Mouse (Mus musculus): Measurements from ENCODE around the gene Arid1b. TPM values are rescaled to one million over a fixed set of nuclear protein-coding genes. Genes with fewer than 3 reads are reported as not detected.

Gene Arid1b
- polyA plus RNA-seq, 1 experiment from 2014 or later = 12.5 TPM

- Histone ChIP-seq H3K4me1 (peaks cover 41% of the 10 kb centered on the region), H3K4me2 (replicated peaks) (no peak overlapping the region), H3K9me3 (no peaks in the 10 kb centered on the region), H3K36me3 (peaks cover 6% of the 10 kb centered on the region; the same call in 1 of the 2 replicates), H3K27me3 (no peaks in the 10 kb centered on the region), H3K27ac (no peak overlapping the region), H3K4me3 (no peak overlapping the region), H3K9ac (no peak overlapping the region)
- 79% methylated on average over 4 of the region's 4 CpGs for WGBS
- ATAC-seq (ENCODE audit: low FRiP score, low read depth) = no peak
These were observed 102.9 kb downstream of the Arid1b start for GRCm38 (mm10) chr17:5097046-5097445.

- no peak overlapping the region for H3K4me2 ChIP-seq (replicated peaks)
- ATAC-seq (ENCODE audit: low FRiP score, low read depth) = no peak
- H3K27ac ChIP-seq = no peak overlapping the region
- no peaks in the 10 kb centered on the region for H3K27me3 ChIP-seq
- WGBS = 59% methylated on average over 21 of the region's 21 CpGs
- H3K9me3 ChIP-seq = no peaks in the 10 kb centered on the region
- H3K4me3 ChIP-seq = no peak overlapping the region
- H3K36me3 ChIP-seq = peaks cover 4% of the 10 kb centered on the region; the same call in 1 of the 2 replicates
- H3K4me1 ChIP-seq = peaks cover 42% of the 10 kb centered on the region
- no peak overlapping the region for H3K9ac ChIP-seq
These were observed 103.7 kb downstream of the Arid1b start for GRCm38 (mm10) chr17:5097545-5098475.

GRCm38 (mm10) chr17:5098727-5099126 lies 104.6 kb downstream of the Arid1b start:
- WGBS = 62% methylated on average over 7 of the region's 7 CpGs
- no peaks in the 10 kb centered on the region for H3K27me3 ChIP-seq
- no peak overlapping the region for H3K4me3 ChIP-seq
- peaks cover 42% of the 10 kb centered on the region for H3K4me1 ChIP-seq
- H3K9ac ChIP-seq = no peak overlapping the region
- no peaks in the 10 kb centered on the region for H3K9me3 ChIP-seq
- peaks cover 4% of the 10 kb centered on the region; the same call in 1 of the 2 replicates for H3K36me3 ChIP-seq
- ATAC-seq (ENCODE audit: low FRiP score, low read depth) = no peak
- no peak overlapping the region for H3K27ac ChIP-seq
- H3K4me2 ChIP-seq (replicated peaks) = no peak overlapping the region

- Histone ChIP-seq H3K27ac (no peak overlapping the region), H3K27me3 (no peaks in the 10 kb centered on the region), H3K9ac (no peak overlapping the region), H3K9me3 (no peaks in the 10 kb centered on the region), H3K4me3 (no peak overlapping the region), H3K4me2 (replicated peaks) (no peak overlapping the region), H3K4me1 (peaks cover 44% of the 10 kb centered on the region), H3K36me3 (peaks cover 4% of the 10 kb centered on the region; the same call in 1 of the 2 replicates)
- WGBS = 60% methylated on average over 4 of the region's 4 CpGs
- no peak for ATAC-seq (ENCODE audit: low FRiP score, low read depth)
These were observed 105.1 kb downstream of the Arid1b start for GRCm38 (mm10) chr17:5099238-5099637.

- WGBS = 80% methylated on average over 8 of the region's 8 CpGs
- H3K36me3 ChIP-seq = peaks cover 4% of the 10 kb centered on the region; the same call in 1 of the 2 replicates
- H3K27me3 ChIP-seq = no peaks in the 10 kb centered on the region
- no peak overlapping the region for H3K27ac ChIP-seq
- H3K4me3 ChIP-seq = no peak overlapping the region
- no peak overlapping the region for H3K9ac ChIP-seq
- H3K4me2 ChIP-seq (replicated peaks) = no peak overlapping the region
- peaks cover 55% of the 10 kb centered on the region for H3K4me1 ChIP-seq
- no peak for ATAC-seq (ENCODE audit: low FRiP score, low read depth)
- H3K9me3 ChIP-seq = no peaks in the 10 kb centered on the region
These were observed 107.0 kb downstream of the Arid1b start for GRCm38 (mm10) chr17:5101157-5101556.

- H3K27me3 ChIP-seq = no peaks in the 10 kb centered on the region
- no peak overlapping the region for H3K4me3 ChIP-seq
- 36% methylated on average over 2 of the region's 2 CpGs for WGBS
- H3K4me1 ChIP-seq = peaks cover 59% of the 10 kb centered on the region
- peaks cover 4% of the 10 kb centered on the region; the same call in 1 of the 2 replicates for H3K36me3 ChIP-seq
- ATAC-seq (ENCODE audit: low FRiP score, low read depth) = no peak
- H3K9ac ChIP-seq = 0 out of 2 replicates have a peak overlapping the region, but pooled peaks have one; percentile 2
- no peak overlapping the region for H3K27ac ChIP-seq
- no peaks in the 10 kb centered on the region for H3K9me3 ChIP-seq
- no peak overlapping the region for H3K4me2 ChIP-seq (replicated peaks)
These were observed 107.8 kb downstream of the Arid1b start for GRCm38 (mm10) chr17:5101887-5102286.

GRCm38 (mm10) chr17:5105746-5106145 lies 111.6 kb downstream of the Arid1b start:
- H3K27ac ChIP-seq = no peak overlapping the region
- no peak overlapping the region for H3K4me2 ChIP-seq (replicated peaks)
- no peak for ATAC-seq (ENCODE audit: low FRiP score, low read depth)
- WGBS = 77% methylated on average over 6 of the region's 6 CpGs
- H3K27me3 ChIP-seq = no peaks in the 10 kb centered on the region
- H3K36me3 ChIP-seq = no peaks in the 10 kb centered on the region
- H3K9me3 ChIP-seq = no peaks in the 10 kb centered on the region
- H3K4me1 ChIP-seq = peaks cover 62% of the 10 kb centered on the region
- H3K9ac ChIP-seq = no peak overlapping the region
- H3K4me3 ChIP-seq = no peak overlapping the region

- no peak overlapping the region for H3K4me3 ChIP-seq
- 68% methylated on average over 11 of the region's 11 CpGs for WGBS
- H3K9me3 ChIP-seq = no peaks in the 10 kb centered on the region
- peaks cover 56% of the 10 kb centered on the region for H3K4me1 ChIP-seq
- no peak overlapping the region for H3K4me2 ChIP-seq (replicated peaks)
- no peak for ATAC-seq (ENCODE audit: low FRiP score, low read depth)
- no peak overlapping the region for H3K9ac ChIP-seq
- no peak overlapping the region for H3K27ac ChIP-seq
- H3K36me3 ChIP-seq = peaks cover 1% of the 10 kb centered on the region
- no peaks in the 10 kb centered on the region for H3K27me3 ChIP-seq
These were observed 112.4 kb downstream of the Arid1b start for GRCm38 (mm10) chr17:5106263-5107195.

GRCm38 (mm10) chr17:5107501-5107900 lies 113.4 kb downstream of the Arid1b start:
- H3K9ac ChIP-seq = no peak overlapping the region
- 85% methylated on average over 4 of the region's 4 CpGs for WGBS
- H3K4me3 ChIP-seq = no peak overlapping the region
- H3K27me3 ChIP-seq = no peaks in the 10 kb centered on the region
- peaks cover 47% of the 10 kb centered on the region for H3K4me1 ChIP-seq
- no peak overlapping the region for H3K4me2 ChIP-seq (replicated peaks)
- ATAC-seq (ENCODE audit: low FRiP score, low read depth) = no peak
- H3K9me3 ChIP-seq = no peaks in the 10 kb centered on the region
- no peak overlapping the region for H3K27ac ChIP-seq
- peaks cover 5% of the 10 kb centered on the region for H3K36me3 ChIP-seq

GRCm38 (mm10) chr17:5108022-5108421 lies 113.9 kb downstream of the Arid1b start:
- Histone ChIP-seq H3K9ac (no peak overlapping the region), H3K27me3 (no peaks in the 10 kb centered on the region), H3K4me3 (no peak overlapping the region), H3K36me3 (peaks cover 5% of the 10 kb centered on the region), H3K4me1 (peaks cover 46% of the 10 kb centered on the region), H3K9me3 (no peaks in the 10 kb centered on the region), H3K4me2 (replicated peaks) (no peak overlapping the region), H3K27ac (no peak overlapping the region)
- no peak for ATAC-seq (ENCODE audit: low FRiP score, low read depth)
- WGBS = 70% methylated on average over 1 of the region's 1 CpGs

- no peak for ATAC-seq (ENCODE audit: low FRiP score, low read depth)
- Histone ChIP-seq H3K4me1 (peaks cover 46% of the 10 kb centered on the region), H3K9me3 (no peaks in the 10 kb centered on the region), H3K27ac (no peak overlapping the region), H3K9ac (no peak overlapping the region), H3K4me3 (no peak overlapping the region), H3K4me2 (replicated peaks) (no peak overlapping the region), H3K27me3 (no peaks in the 10 kb centered on the region), H3K36me3 (peaks cover 5% of the 10 kb centered on the region)
- 88% methylated on average over 2 of the region's 2 CpGs for WGBS
These were observed 114.5 kb downstream of the Arid1b start for GRCm38 (mm10) chr17:5108546-5109142.
